ENCODE assay signal across 9 mouse cellular contexts in genomic region chr13:47244771-47245170, GRCm38 (mm10).
A peak's percentile ranks its signal among the peaks of the same experiment; 100 is the strongest.
DNase-seq lines count a peak whose midpoint lies in the region; ATAC-seq lines count a peak whose summit lies in the region.
"Had no signal": no experiment of that assay in that cellular context is flagged by ENCODE, and none has a peak within 500 bp of the region (broad histone marks: within the 10 kb centered on the region; RNA-seq: fewer than 3 reads in every experiment).

No protein-coding gene starts in this region.

- H3K36me3 ChIP-seq in midbrain, embryonic 13.5 days = no peaks in the 10 kb centered on the region
- H3K36me3 ChIP-seq in midbrain, embryonic 11.5 days (ENCODE audit: control insufficient read depth, insufficient read depth, low read length) = no peaks in the 10 kb centered on the region
- H3K36me3 ChIP-seq in neural tube, embryonic 15.5 days = no peaks in the 10 kb centered on the region
- H3K36me3 ChIP-seq: neural tube, embryonic 13.5 days had no signal

- 66% methylated on average over 11 of the region's 11 CpGs for WGBS in midbrain, embryonic 13.5 days
- WGBS in midbrain, embryonic 11.5 days = 86% methylated on average over 11 of the region's 11 CpGs
- WGBS in neural tube, embryonic 15.5 days = 57% methylated on average over 11 of the region's 11 CpGs

- 0 out of 2 replicates have a peak overlapping the region, but pooled peaks have one; percentile 21 for H3K27ac ChIP-seq in midbrain, embryonic 13.5 days
- no peak overlapping the region for H3K27ac ChIP-seq in midbrain, embryonic 11.5 days (ENCODE audit: low read depth, low read length)
- H3K27ac ChIP-seq in neural tube, embryonic 15.5 days (replicated peaks) = peak overlapping the region; percentile 34; the same call in 1 of the 2 replicates
- H3K27ac ChIP-seq: neural tube, embryonic 13.5 days had no signal

- H3K4me2 ChIP-seq in midbrain, embryonic 13.5 days (replicated peaks) = no peak overlapping the region
- H3K4me2 ChIP-seq in midbrain, embryonic 11.5 days = no peak overlapping the region
- no peak overlapping the region for H3K4me2 ChIP-seq in neural tube, embryonic 15.5 days
- H3K4me2 ChIP-seq: neural tube, embryonic 13.5 days had no signal

- H3K9me3 ChIP-seq in midbrain, embryonic 13.5 days = no peaks in the 10 kb centered on the region
- H3K9me3 ChIP-seq in midbrain, embryonic 11.5 days (ENCODE audit: control insufficient read depth, low read length) = no peaks in the 10 kb centered on the region
- no peaks in the 10 kb centered on the region for H3K9me3 ChIP-seq in neural tube, embryonic 15.5 days (replicated peaks)
- H3K9me3 ChIP-seq: neural tube, embryonic 13.5 days had no signal

- H3K27me3 ChIP-seq in midbrain, embryonic 13.5 days = peaks cover 2% of the 10 kb centered on the region; the same call in 1 of the 2 replicates
- no peaks in the 10 kb centered on the region for H3K27me3 ChIP-seq in midbrain, embryonic 11.5 days (ENCODE audit: control insufficient read depth, insufficient read depth, low read length)
- H3K27me3 ChIP-seq in neural tube, embryonic 15.5 days (replicated peaks) = no peaks in the 10 kb centered on the region
- H3K27me3 ChIP-seq: neural tube, embryonic 13.5 days had no signal

- no peak overlapping the region for H3K4me3 ChIP-seq in midbrain, embryonic 13.5 days (replicated peaks)
- no peak overlapping the region for H3K4me3 ChIP-seq in midbrain, embryonic 11.5 days (ENCODE audit: low read depth, low read length)
- H3K4me3 ChIP-seq in neural tube, embryonic 15.5 days (replicated peaks) = no peak overlapping the region
- H3K4me3 ChIP-seq: neural tube, embryonic 13.5 days had no signal

- H3K4me1 ChIP-seq in midbrain, embryonic 13.5 days (replicated peaks) = peaks cover 38% of the 10 kb centered on the region
- H3K4me1 ChIP-seq in midbrain, embryonic 11.5 days (ENCODE audit: control insufficient read depth, insufficient read depth, low read length) = peaks cover 23% of the 10 kb centered on the region
- peaks cover 10% of the 10 kb centered on the region; the same call in 1 of the 2 replicates for H3K4me1 ChIP-seq in neural tube, embryonic 15.5 days

- peak; percentile 80 for ATAC-seq in midbrain, embryonic 13.5 days
- no peak for ATAC-seq in midbrain, embryonic 11.5 days (ENCODE audit: low FRiP score)
- peak; percentile 45; the same call in 1 of the 2 replicates for ATAC-seq in neural tube, embryonic 15.5 days (ENCODE audit: low FRiP score)

- H3K9ac ChIP-seq in midbrain, embryonic 13.5 days (replicated peaks) = no peak overlapping the region
- no peak overlapping the region for H3K9ac ChIP-seq in midbrain, embryonic 11.5 days (ENCODE audit: low read length)
- H3K9ac ChIP-seq in neural tube, embryonic 15.5 days (replicated peaks) = no peak overlapping the region
- H3K9ac ChIP-seq: neural tube, embryonic 13.5 days had no signal

- DNase-seq in midbrain, embryonic 11.5 days (ENCODE audit: low spot score, missing footprints) = no peak
- peak; percentile 98 for DNase-seq in heart, adult 11 months
- DNase-seq in layer of hippocampus, adult 9-11 months = peak; percentile 89
- DNase-seq in embryo, embryonic 9.5 days (ENCODE audit: extremely low spot score) = no peak
- DNase-seq in urinary bladder, postnatal 10 days (ENCODE audit: low spot score) = no peak
- no peak for DNase-seq in spleen, adult 12 weeks (ENCODE audit: low spot score)

Comparison
In these comparisons a context has a peak if more than half of its experiments do, and no peak if none do; other contexts are left out.
1. DNase-seq: peak in heart, adult 11 months (single experiment) and layer of hippocampus, adult 9-11 months (single experiment); none in midbrain, embryonic 11.5 days (single experiment), embryo, embryonic 9.5 days (single experiment), urinary bladder, postnatal 10 days (single experiment) and spleen, adult 12 weeks (single experiment).